Mouse (Mus musculus) c-Kit-positive CD71-negative TER-119-negative erythroid progenitor cells, embryonic 14.5 days (primary cell): ENCODE data around the gene Csf2rb2.
A peak's percentile ranks its signal among the peaks of the same experiment; 100 is the strongest.
"Not testable (repeated sequence)": the region's sequence is repeated elsewhere in the genome, so short reads cannot be mapped to it uniquely, and the experiment has no call there.

Experiments
- DNase-seq: peaks from one replicate; pipeline ENCODE4 v3.0.0-alpha.2; 2013; ENCODE audit warnings: low read depth

The Csf2rb2 gene

GRCm38 (mm10) chr15:78318338-78319171 lies 13.0 kb upstream of the Csf2rb2 start:
- not testable (repeated sequence) for DNase-seq

- DNase-seq: not testable (repeated sequence)
Measured at GRCm38 (mm10) chr15:78313659-78314058, 8.1 kb upstream of the Csf2rb2 start.

GRCm38 (mm10) chr15:78312421-78313233 lies 7.1 kb upstream of the Csf2rb2 start:
- not testable (repeated sequence) for DNase-seq

GRCm38 (mm10) chr15:78310971-78311370 lies 5.5 kb upstream of the Csf2rb2 start:
- no peak for DNase-seq

- no peak for DNase-seq
Measured at GRCm38 (mm10) chr15:78309865-78310264, 4.3 kb upstream of the Csf2rb2 start.

- DNase-seq: no peak
Measured at GRCm38 (mm10) chr15:78303665-78304233, 1.8 kb downstream of the Csf2rb2 start.

GRCm38 (mm10) chr15:78302718-78303117 lies 2.8 kb downstream of the Csf2rb2 start:
- DNase-seq: no peak

GRCm38 (mm10) chr15:78300773-78301172 lies 4.7 kb downstream of the Csf2rb2 start:
- DNase-seq: no peak

- DNase-seq: no peak
Measured at GRCm38 (mm10) chr15:78299641-78300040, 5.9 kb downstream of the Csf2rb2 start.

GRCm38 (mm10) chr15:78298558-78298957 lies 7.0 kb downstream of the Csf2rb2 start:
- no peak for DNase-seq

GRCm38 (mm10) chr15:78293716-78294115 lies 11.8 kb downstream of the Csf2rb2 start:
- DNase-seq: no peak

- DNase-seq: not testable (repeated sequence)
Measured at GRCm38 (mm10) chr15:78293228-78293627, 12.3 kb downstream of the Csf2rb2 start.

GRCm38 (mm10) chr15:78289775-78290174 lies 15.7 kb downstream of the Csf2rb2 start:
- not testable (repeated sequence) for DNase-seq

GRCm38 (mm10) chr15:78287941-78288340 lies 17.6 kb downstream of the Csf2rb2 start:
- DNase-seq: no peak

- no peak for DNase-seq
Measured at GRCm38 (mm10) chr15:78278308-78278707, 27.2 kb downstream of the Csf2rb2 start.

- no peak for DNase-seq
Measured at GRCm38 (mm10) chr15:78271208-78271607, 34.3 kb downstream of the Csf2rb2 start.

GRCm38 (mm10) chr15:78267865-78268264 lies 37.7 kb downstream of the Csf2rb2 start:
- DNase-seq: peak; percentile 54

GRCm38 (mm10) chr15:78267441-78267840 lies 38.1 kb downstream of the Csf2rb2 start:
- DNase-seq: no peak

- no peak for DNase-seq
Measured at GRCm38 (mm10) chr15:78263286-78263685, 42.2 kb downstream of the Csf2rb2 start.

- no peak for DNase-seq
Measured at GRCm38 (mm10) chr15:78260668-78261333, 44.7 kb downstream of the Csf2rb2 start.

GRCm38 (mm10) chr15:78258246-78258865 lies 47.2 kb downstream of the Csf2rb2 start:
- DNase-seq: no peak
